Mouse (Mus musculus): ENCODE results near the gene Ptbp1.
"Not testable (repeated sequence)": the region's sequence is repeated elsewhere in the genome, so short reads cannot be mapped to it uniquely, and the experiment has no call there.

Gene Ptbp1

GRCm38 (mm10) chr10:79884938-79885337, 30.7 kb downstream of the Ptbp1 start:
- not testable (repeated sequence) for DNase-seq

GRCm38 (mm10) chr10:79886054-79886453, 31.8 kb downstream of the Ptbp1 start, which contains the start of gene Elane:
Elane (plus strand) TSS chr10:79886247.
- no peak for DNase-seq

DNA sequence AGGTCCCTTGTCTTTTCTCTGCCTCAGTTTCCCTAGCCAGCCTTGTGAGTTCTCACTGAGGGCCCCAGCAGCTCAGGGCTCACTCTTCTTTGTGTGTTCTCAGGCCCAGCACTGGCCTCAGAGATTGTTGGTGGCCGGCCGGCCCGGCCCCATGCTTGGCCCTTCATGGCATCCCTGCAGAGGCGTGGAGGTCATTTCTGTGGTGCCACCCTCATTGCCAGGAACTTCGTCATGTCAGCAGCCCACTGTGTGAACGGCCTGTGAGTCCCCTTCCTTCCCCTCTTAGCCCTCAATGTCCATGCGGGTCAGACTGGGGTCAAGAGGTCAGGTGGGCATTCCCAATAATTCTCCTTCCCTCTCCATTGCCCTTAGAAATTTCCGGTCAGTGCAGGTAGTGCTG, 32.4 kb downstream of the Ptbp1 start:
- DNase-seq, result no peak

GRCm38 (mm10) chr10:79889386-79889785, 35.2 kb downstream of the Ptbp1 start:
- DNase-seq, result no peak

GRCm38 (mm10) chr10:79890670-79891069, 36.4 kb downstream of the Ptbp1 start, which contains the start of gene Cfd:
Cfd (plus strand) TSS chr10:79890853.
- DNase-seq, result no peak

GRCm38 (mm10) chr10:79892451-79893118, 38.4 kb downstream of the Ptbp1 start:
- DNase-seq, result peak; percentile 81 to 88

GRCm38 (mm10) chr10:79896306-79896705, 42.1 kb downstream of the Ptbp1 start:
- peak in 1 of 2 experiments; percentile 78 for DNase-seq

- DNase-seq, result peak in 1 of 2 experiments; percentile 80
These were observed 42.6 kb downstream of the Ptbp1 start for GRCm38 (mm10) chr10:79896814-79897213.

DNA sequence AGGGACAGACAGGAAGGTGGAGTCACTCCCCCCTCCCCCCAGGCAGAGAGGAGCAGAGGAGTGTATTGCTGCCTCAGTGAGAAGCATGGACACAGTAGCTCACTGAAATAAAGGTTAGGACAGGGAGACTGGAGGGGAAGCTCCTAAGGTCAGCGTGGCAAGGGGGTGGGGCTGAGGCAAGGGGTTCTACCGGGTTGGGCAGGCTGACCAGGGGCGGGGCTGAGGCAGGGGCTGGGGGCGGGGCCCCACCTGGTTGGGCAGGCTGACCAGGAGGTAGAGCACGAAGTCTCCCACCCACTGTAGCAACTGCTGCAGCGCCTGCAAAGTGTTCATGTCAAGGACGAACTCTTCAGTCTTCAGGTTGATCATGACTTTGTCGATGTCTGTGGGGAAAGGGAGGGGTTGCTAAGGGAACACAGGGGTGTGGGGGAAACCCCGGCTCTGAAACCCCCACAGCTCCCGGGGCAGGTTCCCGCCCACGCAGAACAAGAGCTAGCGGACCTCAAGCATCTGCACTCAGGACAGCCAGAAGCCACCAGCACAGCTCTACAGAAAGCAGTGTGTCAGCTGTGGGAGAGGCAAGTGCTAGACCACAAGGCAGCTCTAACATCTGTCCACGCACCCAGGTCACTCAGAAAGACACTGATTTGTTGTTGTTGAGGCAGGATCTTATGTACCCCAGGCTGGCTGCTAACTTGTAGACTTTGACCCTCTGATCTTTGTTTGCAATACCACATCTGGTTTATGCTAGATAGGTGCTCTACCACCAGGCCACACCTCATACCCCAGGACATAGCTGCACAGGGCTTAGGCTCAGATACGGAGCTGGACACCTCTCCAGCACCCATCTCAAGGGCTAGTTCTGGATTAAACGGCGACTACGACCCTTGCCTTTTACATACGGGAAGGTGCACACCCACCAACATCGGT, 43.4 kb downstream of the Ptbp1 start:
- DNase-seq, result no peak

DNA sequence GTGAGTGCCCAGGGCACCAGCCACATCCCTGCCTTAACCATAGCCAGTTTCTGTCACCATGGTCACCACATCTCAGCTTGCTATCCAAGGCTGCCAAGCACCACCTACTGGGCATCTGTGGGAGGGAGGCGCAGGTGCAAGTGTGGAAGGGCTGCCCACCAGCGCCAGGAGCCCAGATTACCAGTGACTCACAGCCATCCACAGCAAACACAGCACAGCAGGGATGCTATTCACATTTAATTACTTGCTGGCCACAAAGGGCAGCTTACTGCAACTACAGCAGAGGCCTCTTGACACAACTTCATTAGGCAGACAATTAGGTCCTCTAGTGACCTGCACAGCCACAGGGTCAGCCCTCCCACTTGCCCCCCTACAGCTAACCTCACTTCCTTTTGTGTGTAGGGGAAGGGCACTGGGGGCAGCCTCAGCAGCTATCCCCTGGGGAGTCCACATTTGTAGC, 46.8 kb downstream of the Ptbp1 start:
- DNase-seq, result no peak

DNA sequence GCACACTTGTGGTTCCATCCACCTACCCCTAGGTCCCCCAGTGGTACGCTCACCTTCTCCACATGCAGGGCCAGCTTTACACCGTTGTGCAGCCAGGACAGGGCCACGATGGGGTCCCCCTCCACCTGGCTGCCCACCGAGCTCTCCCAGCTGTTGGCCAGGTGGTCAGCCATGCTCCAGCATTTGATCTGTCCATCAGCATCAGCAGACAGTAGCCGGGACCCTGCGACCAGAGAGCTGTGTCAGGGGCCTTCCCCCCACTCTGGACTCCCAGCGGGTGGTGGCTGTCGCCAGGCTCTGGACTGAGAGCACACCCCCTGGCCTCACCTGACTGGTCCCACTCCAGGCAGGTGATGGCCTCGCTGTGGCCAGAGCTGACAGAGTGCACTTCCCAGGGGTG, 52.5 kb downstream of the Ptbp1 start:
- DNase-seq, result no peak

- DNase-seq, result no peak
These were observed 53.2 kb downstream of the Ptbp1 start for GRCm38 (mm10) chr10:79907415-79907814.

- DNase-seq, result peak; percentile 96 to 98
These were observed 54.2 kb downstream of the Ptbp1 start, which contains the start of gene Med16 for GRCm38 (mm10) chr10:79908167-79909091. Med16 (minus strand) TSS chr10:79908923.

GRCm38 (mm10) chr10:79909092-79909922, 55.1 kb downstream of the Ptbp1 start:
- no peak for DNase-seq

GRCm38 (mm10) chr10:79910556-79910955, 56.3 kb downstream of the Ptbp1 start, which contains the start of gene Gm26602:
Gm26602 (plus strand) TSS chr10:79910856.
- no peak for DNase-seq

DNA sequence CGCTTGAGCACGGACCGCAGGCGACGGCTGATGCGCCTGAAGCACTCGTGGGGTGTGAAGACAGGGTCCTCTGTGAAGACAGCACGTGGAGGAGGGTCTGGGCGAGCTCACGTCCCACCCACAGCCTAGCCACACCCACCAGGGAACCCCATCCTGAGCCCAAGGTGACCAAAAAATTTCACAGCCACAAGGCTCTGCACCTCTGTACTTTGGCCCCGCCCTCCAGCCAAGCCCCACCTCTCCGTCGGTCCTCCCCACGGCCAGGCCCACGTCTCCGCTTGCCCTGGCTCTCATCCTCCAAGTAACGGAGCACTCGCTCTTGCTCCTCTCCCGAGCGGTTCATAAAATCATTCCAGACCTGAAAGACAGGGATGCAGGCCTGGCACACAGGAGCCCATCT, 58.2 kb downstream of the Ptbp1 start:
- no peak for DNase-seq
